Mouse (Mus musculus) cortical plate, adult 2 months (tissue): ENCODE data around the gene Frmpd1.

Experiments used
- CTCF ChIP-seq: fragments of 200-500 bp; IDR thresholded peaks from 2 replicates; pipeline ENCODE4 v1.5.1; 2011; ENCODE audit warnings: mild to moderate bottlenecking, control low read depth, low read length; ENCODE audit not compliant: insufficient read depth; ENCODE audit errors: extremely low read depth
- POLR2A ChIP-seq: fragments of 200-500 bp; IDR thresholded peaks from 2 replicates; pipeline ENCODE4 v1.6.1; 2011; ENCODE audit warnings: mild to moderate bottlenecking, low read length, control low read depth; ENCODE audit not compliant: insufficient read depth; ENCODE audit errors: extremely low read depth

GRCm38 (mm10) chr4:45222395-45222794, 37.7 kb downstream of the Frmpd1 start:
- TF ChIP-seq POLR2A: no peak
- TF ChIP-seq CTCF: no peak
